Mouse (Mus musculus) embryo, embryonic 11.5 days (tissue): ENCODE measurements around the gene Bdkrb1.

ENCODE experiments used
- DNase-seq: peaks from one replicate; pipeline ENCODE4 v3.0.0-alpha.2; 2012; ENCODE audit warnings: low read depth, low spot score

Bdkrb1 gene

GRCm38 (mm10) chr12:105602581-105603210 is at the start of gene Bdkrb1:
TSS of gene Bdkrb1 (plus strand) at chr12:105603085.
- no peak for DNase-seq

- no peak for DNase-seq
Observed at GRCm38 (mm10) chr12:105554151-105554772, 48.6 kb upstream of the Bdkrb1 start.

GRCm38 (mm10) chr12:105555172-105555571 is 47.7 kb upstream of the Bdkrb1 start:
- no peak for DNase-seq

- no peak for DNase-seq
Observed at GRCm38 (mm10) chr12:105557250-105557925, 45.5 kb upstream of the Bdkrb1 start.

- DNase-seq, result no peak
Observed at GRCm38 (mm10) chr12:105561007-105561534, 41.8 kb upstream of the Bdkrb1 start.

- no peak for DNase-seq
Observed at GRCm38 (mm10) chr12:105562056-105562820, 40.6 kb upstream of the Bdkrb1 start.

GRCm38 (mm10) chr12:105562936-105563680 is 39.8 kb upstream of the Bdkrb1 start, which contains the start of gene Bdkrb2:
TSS of gene Bdkrb2 (plus strand) at chr12:105563226.
- no peak for DNase-seq

- no peak for DNase-seq
Observed at GRCm38 (mm10) chr12:105563726-105564275, 39.1 kb upstream of the Bdkrb1 start.

- no peak for DNase-seq
Observed at GRCm38 (mm10) chr12:105565221-105565620, 37.7 kb upstream of the Bdkrb1 start.

GRCm38 (mm10) chr12:105571867-105572266 is 31.0 kb upstream of the Bdkrb1 start:
- no peak for DNase-seq

- no peak for DNase-seq
Observed at GRCm38 (mm10) chr12:105572622-105573021, 30.3 kb upstream of the Bdkrb1 start.

GRCm38 (mm10) chr12:105574356-105574755 is 28.5 kb upstream of the Bdkrb1 start:
- DNase-seq, result no peak

GRCm38 (mm10) chr12:105580490-105580889 is 22.4 kb upstream of the Bdkrb1 start:
- no peak for DNase-seq

- DNase-seq, result no peak
Observed at GRCm38 (mm10) chr12:105582486-105582885, 20.4 kb upstream of the Bdkrb1 start.

GRCm38 (mm10) chr12:105583484-105583883 is 19.4 kb upstream of the Bdkrb1 start:
- no peak for DNase-seq

- DNase-seq, result peak; percentile 67
Observed at GRCm38 (mm10) chr12:105584851-105585250, 18.0 kb upstream of the Bdkrb1 start.

- DNase-seq, result no peak
Observed at GRCm38 (mm10) chr12:105587526-105587925, 15.4 kb upstream of the Bdkrb1 start.

- no peak for DNase-seq
Observed at GRCm38 (mm10) chr12:105590786-105591185, 12.1 kb upstream of the Bdkrb1 start.

- no peak for DNase-seq
Observed at GRCm38 (mm10) chr12:105592361-105592761, 10.5 kb upstream of the Bdkrb1 start.

- no peak for DNase-seq
Observed at GRCm38 (mm10) chr12:105593471-105593870, 9.4 kb upstream of the Bdkrb1 start.

- DNase-seq, result no peak
Observed at GRCm38 (mm10) chr12:105597135-105597534, 5.8 kb upstream of the Bdkrb1 start.
